Mouse (Mus musculus) heart, adult 9 months (tissue): ENCODE data around the gene Cyth2.

Experiments used
- DNase-seq, 2 experiments: peaks; one replicate each; pipeline ENCODE4 v3.0.0; 2022; ENCODE audit warnings: low spot score in 2 of 2

The Cyth2 gene

DNA sequence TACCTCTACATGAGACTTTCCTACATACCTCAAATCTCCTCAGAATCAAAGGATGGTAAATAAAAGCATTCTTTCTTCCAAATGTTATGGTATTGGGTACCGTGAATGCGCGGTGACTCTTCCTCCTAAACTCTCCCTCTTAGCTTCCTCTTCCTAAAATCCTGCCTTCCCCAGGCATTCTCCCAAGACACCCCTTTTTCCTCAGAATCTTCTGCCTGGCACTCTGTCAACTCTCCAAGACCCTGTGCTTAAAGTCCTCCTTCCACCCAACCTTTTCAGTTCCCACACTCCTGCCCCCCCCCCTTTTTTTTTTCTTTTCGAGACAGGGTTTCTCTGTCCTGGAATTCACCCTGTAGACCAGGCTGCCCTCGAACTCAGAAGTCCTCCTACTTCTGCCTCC lies 460 bp upstream of the Cyth2 start:
- no peak for DNase-seq

- DNase-seq, result no peak
These were observed 1.5 kb downstream of the Cyth2 start for GRCm38 (mm10) chr7:45812921-45813320.

DNA sequence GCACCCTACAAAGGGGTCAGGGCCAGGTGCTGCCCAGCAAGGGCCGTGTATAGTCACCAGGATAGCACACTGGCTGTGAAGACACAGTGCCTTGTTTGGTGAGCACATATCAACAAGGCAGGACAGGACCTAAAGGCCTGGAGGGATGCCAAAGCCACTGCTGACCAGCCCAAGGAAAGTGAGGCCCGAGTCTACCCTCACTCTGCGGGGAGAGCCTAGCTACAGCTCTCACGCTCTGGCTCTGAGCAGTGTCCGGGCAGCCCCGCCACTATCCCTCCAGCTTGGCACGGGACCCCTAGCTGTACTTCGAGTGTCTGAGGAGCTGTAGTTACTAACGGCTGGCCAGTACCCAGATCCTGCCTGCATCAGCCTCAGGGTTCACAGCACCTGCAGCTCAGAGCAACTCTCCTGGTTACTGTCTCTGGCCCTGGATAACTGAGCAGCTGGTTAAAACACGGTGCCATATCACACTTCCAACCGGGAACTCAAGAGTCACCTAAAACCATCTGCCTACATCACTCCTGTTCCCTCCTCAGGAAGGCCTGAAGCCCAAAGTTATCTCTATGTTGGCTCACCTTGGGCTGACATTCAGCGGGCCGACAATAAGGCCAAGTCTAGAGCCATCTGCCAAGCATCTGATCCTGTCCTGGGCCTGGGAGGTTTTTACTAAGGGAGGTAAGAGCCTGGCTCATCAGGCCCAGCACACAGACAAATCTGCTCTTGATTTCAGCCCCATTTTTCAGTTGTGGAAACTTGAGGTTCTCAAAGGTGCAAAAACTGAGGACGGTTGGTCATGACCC lies 4.9 kb downstream of the Cyth2 start:
- no peak for DNase-seq

DNA sequence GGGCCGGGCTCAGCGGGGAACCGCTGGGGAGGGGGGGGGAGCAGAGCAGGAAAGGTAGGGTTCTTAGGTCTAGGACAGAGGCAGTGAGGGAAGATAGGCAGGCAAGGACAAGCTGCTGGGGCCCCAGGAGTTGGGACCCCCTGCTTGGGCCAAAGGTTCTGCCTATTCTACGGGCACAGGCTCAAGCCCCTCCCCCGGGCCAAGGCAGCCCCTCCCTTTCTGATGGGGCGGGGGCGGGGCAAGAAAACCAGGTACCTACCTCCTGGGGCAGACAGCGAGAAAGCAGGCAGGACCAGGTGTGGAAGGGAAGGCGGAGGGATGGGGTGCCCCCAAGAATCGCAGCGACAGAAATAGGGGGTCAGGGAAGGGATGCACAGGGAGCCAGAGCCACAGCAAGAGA lies 5.9 kb downstream of the Cyth2 start:
- DNase-seq, result no peak

DNA sequence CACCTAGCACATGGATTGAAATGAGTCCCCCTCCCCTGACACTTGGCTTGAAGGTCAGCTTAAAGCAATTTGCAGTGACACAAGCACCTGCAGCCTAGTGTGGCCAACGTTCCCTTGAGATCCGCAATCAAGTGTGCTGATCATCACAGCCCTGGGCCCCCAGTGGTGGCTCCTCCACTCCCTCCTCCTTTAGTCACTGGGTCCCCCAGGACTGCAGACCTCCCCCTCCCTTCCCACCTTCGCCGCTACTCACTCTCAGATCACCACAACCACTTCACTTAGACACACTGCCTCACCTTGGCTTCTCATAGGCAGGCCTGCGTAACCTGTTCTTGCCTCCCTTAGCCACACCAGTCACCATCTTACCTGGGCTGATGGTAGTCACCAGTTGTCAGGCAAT lies 8.4 kb downstream of the Cyth2 start:
- no peak for DNase-seq

- DNase-seq, result no peak
These were observed 11.8 kb downstream of the Cyth2 start for GRCm38 (mm10) chr7:45802551-45802950.

DNA sequence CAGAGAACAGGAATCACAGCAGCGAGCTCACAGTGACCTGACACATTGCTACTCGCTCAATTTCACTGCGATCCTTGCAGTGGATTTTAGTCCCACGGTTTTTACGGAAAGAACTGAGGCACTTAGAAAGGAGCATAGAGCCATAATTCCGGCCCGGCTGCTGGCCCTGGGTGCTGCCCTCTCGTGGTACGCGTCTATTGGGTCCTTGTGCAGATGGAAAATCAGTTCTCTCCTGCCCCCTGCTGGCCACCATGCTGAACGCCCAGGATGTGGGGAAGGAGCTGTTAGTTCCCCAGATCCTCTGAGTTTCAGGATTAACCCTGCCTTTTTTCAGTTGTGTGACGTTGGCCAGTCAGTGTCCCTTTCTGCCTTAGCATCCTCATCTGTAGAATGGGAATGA lies 13.0 kb downstream of the Cyth2 start:
- peak; percentile 80 to 88 for DNase-seq

DNA sequence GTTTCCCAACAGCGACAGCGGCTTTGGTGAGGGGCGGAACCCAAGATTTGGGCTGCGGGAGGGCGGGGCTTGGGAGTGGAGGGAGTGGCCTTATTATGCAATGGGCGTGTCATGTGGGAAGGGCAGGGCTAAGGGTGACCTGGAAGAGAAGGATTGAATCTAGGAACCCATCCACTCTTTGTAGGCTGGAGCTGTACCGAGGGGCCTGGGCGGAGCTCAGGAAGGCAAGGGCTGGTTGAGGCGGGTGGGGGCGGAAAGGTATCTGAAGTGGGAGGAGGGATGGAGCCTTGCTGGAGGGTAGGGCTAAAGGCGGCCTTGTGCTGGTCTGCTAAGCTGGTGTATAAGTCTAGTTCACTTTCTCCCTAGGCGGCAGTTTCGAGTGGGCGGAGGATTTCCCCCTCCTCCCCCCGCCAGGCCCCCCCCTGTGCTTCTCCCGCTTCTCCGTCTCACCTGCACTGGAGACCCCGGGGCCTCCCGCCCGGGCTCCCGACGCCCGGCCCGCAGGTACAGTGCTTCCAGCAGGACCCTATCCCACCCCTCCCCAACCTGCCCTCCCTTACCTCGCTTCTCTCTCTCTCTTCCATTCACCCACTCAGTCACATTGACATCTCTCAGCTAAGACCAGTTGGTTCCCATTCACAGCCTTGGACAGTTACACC lies 13.7 kb downstream of the Cyth2 start:
- DNase-seq, result no peak

- DNase-seq, result no peak
These were observed 14.4 kb downstream of the Cyth2 start for GRCm38 (mm10) chr7:45800001-45800400.

- DNase-seq, result no peak
These were observed 15.4 kb downstream of the Cyth2 start for GRCm38 (mm10) chr7:45798931-45799330.

- no peak for DNase-seq
These were observed 15.9 kb downstream of the Cyth2 start for GRCm38 (mm10) chr7:45798511-45798836.

GRCm38 (mm10) chr7:45797661-45798510 lies 16.5 kb downstream of the Cyth2 start:
- no peak for DNase-seq

DNA sequence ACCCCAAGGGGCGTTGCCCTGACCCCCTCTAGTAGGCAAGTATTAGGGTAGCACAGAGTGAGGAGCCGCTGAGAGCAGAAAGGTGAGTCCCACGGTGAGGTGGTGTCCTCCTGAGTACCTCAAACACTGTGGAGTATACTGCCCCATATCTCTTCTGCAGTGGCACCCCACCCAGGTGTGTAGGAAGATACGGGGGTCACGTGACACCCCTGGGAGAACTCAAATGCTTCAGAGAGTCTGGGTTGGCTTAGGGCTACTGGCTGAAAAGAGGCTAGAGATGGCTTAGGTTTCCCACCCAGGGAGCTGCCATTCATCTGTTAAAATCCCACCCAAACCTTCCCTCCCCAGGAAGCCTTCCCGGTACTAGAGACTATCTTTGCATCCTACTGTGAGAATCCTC lies 17.4 kb downstream of the Cyth2 start:
- no peak for DNase-seq

DNA sequence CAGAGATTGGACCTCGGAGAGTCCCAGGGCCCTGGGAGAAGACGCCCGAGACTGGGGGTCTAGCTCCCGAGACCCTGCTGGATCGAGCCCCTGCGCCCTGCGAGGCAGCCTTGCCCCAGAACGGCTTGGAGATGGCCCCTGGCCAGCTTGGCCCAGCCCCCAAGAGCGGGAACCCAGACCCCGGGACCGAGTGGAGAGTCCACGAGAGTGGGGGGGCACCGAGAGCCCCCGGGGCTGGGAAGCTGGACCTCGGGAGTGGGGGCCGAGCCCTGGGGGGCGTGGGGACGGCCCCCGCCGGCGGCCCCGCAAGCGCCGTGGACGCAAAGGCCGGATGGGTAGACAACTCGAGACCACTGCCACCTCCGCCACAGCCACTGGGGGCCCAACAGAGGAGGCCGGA lies 19.4 kb downstream of the Cyth2 start:
- no peak for DNase-seq

- no peak for DNase-seq
These were observed 20.3 kb downstream of the Cyth2 start for GRCm38 (mm10) chr7:45793969-45794585.

DNA sequence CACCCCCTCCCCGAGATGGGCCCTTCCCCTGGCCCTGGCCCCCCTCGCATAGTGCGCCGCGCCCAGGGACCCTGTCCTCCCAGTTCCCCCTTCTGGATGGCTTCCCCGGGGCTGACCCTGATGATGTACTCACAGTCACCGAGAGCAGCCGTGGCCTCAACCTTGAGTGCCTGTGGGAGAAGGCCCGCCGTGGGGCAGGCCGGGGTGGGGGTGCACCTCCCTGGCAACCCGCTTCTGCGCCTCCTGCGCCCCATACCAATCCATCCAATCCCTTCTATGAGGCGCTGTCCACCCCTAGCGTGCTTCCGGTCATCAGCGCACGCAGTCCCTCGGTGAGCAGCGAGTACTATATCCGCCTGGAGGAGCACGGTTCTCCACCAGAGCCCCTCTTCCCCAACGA lies 21.1 kb downstream of the Cyth2 start:
- no peak for DNase-seq

DNA sequence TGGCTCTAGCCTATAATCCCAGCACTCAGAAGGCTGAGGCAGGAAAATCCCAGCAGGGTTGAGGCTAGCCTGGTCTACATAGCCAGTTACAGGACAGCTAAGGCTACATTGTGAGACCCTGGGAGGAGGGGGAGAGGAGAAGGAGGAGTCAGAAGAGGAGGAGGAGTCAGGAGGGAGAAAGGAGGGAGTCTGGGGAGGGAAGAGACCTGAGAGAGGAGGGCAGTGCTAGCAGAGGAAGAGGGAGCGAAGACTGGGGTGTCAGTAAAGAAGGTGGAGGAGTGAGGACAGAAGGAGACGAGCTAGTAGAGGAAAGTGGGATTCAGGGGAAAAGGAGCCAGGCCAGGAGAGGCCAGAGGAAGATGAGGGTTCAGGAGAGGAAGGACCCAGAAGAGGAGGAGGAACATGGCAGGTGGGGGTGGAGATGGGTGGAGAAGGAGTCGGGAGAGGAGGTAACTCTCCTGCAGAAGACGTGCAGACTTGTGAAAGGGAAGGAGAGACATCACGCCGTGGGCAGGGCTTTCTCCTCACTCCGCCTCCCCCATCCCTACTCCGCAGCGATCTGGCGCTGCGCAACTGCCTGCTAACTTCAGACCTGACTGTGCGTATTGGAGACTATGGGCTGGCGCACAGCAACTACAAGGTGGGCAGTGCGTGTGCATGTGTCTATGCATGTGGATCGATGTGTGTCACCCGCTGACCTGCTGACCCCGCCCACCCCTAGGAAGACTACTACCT lies 22.5 kb downstream of the Cyth2 start:
- DNase-seq, result no peak

GRCm38 (mm10) chr7:45790721-45791120 lies 23.7 kb downstream of the Cyth2 start:
- DNase-seq, result no peak

DNA sequence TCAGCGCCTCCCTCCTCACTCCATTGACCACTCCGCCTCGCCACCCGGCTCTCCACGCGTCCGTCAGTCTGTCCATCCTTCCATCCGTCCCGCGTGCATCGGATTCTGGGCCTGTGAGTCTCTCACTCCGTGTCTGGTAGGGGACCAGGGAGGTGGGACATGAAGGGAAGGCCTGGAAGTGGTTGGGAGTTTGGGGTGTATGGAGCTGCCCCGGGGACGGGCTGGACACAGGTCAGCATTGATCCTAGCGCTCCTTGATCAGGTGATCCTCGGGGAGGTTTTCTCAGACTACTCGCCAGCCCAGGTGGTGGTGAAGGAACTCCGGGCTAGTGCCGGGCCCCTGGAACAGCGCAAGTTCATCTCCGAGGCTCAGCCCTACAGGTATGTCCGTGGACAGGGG lies 26.7 kb downstream of the Cyth2 start:
- no peak for DNase-seq

DNA sequence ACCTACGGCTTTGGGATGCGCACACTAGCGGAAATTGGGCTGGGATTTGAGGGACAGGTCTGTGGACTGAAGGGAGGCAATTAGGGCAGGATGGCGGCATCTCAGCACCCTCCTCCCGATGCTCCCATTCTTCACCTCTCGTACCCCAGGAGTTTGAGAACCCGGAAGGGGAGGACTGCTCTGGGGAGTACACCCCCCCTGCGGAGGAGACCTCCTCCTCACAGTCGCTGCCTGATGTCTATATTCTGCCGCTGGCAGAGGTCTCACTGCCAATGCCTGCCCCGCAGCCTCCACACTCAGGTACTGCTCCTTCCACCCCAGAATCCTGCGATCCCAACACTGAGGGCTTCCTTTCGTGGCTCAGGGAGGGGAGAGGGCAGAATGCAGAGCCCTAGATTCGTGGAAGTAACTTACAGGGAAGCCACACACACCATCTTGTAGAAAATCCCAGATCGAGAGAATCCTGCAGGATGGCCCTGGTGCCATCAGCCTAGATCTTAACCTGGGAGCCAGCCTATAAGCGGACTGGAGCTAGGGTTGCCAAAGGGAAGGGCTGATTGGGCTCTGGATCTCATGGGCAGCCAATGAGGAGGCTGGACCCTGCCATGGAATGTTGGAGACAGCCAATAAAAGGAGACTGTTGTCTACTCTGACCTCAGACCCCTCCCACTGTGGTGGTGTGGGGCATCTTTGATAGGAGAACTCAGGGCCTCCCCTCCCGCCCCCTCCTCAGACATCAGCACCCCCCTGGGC lies 27.5 kb downstream of the Cyth2 start:
- no peak for DNase-seq

DNA sequence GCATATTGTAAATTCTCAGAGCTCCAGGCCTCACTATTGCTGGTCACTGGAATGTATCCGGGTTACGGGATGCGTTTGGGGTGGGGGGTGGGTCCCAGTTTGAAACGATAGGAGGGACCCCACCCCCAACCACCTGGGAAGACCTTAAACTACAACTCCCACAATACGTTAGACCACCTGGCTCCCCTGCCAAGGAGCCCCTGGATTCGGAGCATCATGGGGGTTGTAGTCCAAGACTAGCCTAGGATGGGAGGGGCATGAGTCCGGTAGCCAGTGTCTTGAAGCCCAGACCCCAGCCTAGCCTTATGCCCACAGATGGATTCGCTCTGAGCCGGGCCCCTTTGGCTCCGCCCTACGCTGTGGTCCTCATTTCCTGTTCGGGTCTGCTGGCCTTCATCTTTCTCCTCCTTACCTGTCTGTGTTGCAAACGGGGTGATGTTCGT lies 28.2 kb downstream of the Cyth2 start:
- DNase-seq, result no peak
